Mouse (Mus musculus) liver, postnatal 0 days (tissue): Measurements from ENCODE around the gene Fes.

ENCODE experiments used
- CTCF ChIP-seq: sonication (generic); IDR thresholded peaks from 2 replicates; pipeline ENCODE4 v1.5.1; 2016; ENCODE audit warnings: antibody characterized with exemption, low read depth
- EP300 ChIP-seq: IDR thresholded peaks from 2 replicates; pipeline ENCODE4 v1.6.1; 2016; ENCODE audit warnings: antibody characterized with exemption, low read depth, mild to moderate bottlenecking

DNA sequence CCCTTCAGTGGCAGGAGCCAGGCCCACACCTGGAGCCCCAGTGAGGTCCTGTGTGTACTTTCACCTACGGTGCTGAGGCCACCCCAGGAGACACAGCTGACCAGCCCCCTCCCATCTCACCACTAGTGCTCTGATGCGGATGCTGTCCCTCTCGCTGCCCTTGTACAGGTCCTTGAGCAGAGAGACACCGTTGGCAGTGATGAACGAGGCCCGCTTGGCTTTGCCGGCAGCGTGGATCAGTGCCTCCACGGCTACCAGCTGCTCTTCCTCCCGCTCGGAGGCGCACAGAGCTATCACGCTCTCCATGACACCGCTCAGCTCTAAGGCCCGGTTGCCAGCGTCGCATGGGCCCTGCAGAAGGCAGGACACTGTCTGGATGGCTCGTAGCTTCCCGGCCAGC is 56.3 kb downstream of the Fes start:
- TF ChIP-seq CTCF (no peak), EP300 (no peak)
